Mouse (Mus musculus): ENCODE measurements around the gene Blm. TPM values are rescaled to one million over a fixed set of nuclear protein-coding genes. Genes with fewer than 3 reads are reported as not detected.

The Blm gene
- polyA plus RNA-seq, 1 experiment from 2014 or later, result 23.3 TPM

- no peaks in the 10 kb centered on the region for H3K9me3 ChIP-seq (ENCODE audit: control insufficient read depth, low read length)
- WGBS, result 78% methylated on average over 7 of the region's 7 CpGs
- no peak for ATAC-seq (replicated peaks; ENCODE audit: low FRiP score, low TSS enrichment, low read depth)
Measured at GRCm38 (mm10) chr7:80548513-80549260, 13.8 kb upstream of the Blm start.

DNA sequence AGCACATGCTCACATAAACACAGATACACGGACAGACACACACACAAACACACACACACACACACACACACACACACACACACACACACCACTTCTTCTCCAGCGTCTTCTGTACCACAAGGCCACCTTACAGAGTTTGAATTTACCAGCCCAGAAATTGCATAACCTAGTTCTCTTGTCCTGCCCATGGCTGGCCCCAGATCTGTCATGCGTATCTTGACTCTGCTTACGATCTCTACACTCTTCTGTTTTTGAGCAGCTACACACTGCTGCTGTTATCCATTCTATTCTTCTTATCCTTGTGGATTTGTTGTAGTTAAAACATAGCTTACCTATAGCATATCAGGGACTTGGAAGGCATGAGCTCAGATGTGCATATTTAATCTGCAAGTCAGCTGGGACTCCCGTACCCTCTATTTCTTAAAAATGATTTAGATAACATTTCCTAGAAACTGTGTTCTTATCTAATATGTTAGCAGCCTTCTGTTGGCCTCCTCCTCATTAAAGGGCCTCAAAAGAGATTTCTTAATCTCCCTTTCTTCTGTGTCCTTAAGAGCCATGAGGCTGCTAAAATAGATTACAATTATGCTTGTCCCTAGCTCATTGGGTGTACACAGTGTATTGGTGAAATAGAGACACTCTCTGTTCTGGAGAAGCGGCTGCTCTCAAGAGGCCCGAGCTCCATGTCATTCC is 7.4 kb upstream of the Blm start:
- 74% methylated on average over 7 of the region's 7 CpGs for WGBS
- no peaks in the 10 kb centered on the region for H3K4me1 ChIP-seq (replicated peaks; ENCODE audit: control insufficient read depth, insufficient read depth, low read length)
- DNase-seq (ENCODE audit: low spot score) (no peak), ATAC-seq (replicated peaks; ENCODE audit: low FRiP score, low TSS enrichment, low read depth) (no peak)
- no peaks in the 10 kb centered on the region for H3K36me3 ChIP-seq (ENCODE audit: control insufficient read depth, insufficient read depth, low read length)
- H3K27ac ChIP-seq (ENCODE audit: low read depth), result no peak overlapping the region
- no peak overlapping the region for H3K4me3 ChIP-seq (ENCODE audit: low read depth, low read length)
- H3K9me3 ChIP-seq (ENCODE audit: control insufficient read depth, low read length), result no peaks in the 10 kb centered on the region
- no peak overlapping the region for H3K9ac ChIP-seq (ENCODE audit: low read length)
- no peak overlapping the region for H3K4me2 ChIP-seq (ENCODE audit: low read length)
- H3K27me3 ChIP-seq (replicated peaks; ENCODE audit: control insufficient read depth, insufficient read depth, low read length), result no peaks in the 10 kb centered on the region

More at GRCm38 (mm10) chr7:80548513-80549260, 13.8 kb upstream of the Blm start:
- no peak for DNase-seq (ENCODE audit: low spot score)
- Histone ChIP-seq H3K27ac (ENCODE audit: low read depth) (no peak overlapping the region), H3K27me3 (replicated peaks; ENCODE audit: control insufficient read depth, insufficient read depth, low read length) (no peaks in the 10 kb centered on the region), H3K4me1 (replicated peaks; ENCODE audit: control insufficient read depth, insufficient read depth, low read length) (no peaks in the 10 kb centered on the region), H3K36me3 (ENCODE audit: control insufficient read depth, insufficient read depth, low read length) (no peaks in the 10 kb centered on the region), H3K9ac (ENCODE audit: low read length) (no peak overlapping the region), H3K4me2 (ENCODE audit: low read length) (no peak overlapping the region), H3K4me3 (ENCODE audit: low read depth, low read length) (no peak overlapping the region)

DNA sequence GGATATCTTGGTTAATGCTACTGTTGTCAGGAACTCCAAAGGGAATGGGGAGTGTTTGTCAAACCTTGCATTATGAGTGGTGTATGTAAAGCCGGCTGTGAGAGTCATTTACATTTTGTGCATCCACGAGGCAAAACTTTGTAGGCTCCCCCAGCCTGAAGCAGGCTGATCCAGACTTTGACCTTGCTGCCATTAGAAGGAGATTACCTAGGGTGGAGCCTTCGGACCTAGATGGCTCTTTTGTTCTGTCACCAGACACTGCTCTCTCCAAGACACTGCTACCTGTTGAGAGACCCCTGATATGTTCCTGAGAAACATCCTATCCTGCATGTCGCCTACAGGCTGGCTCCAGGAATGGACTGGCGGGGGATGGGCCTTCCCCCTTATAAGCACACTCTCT is 4.7 kb upstream of the Blm start:
- Histone ChIP-seq H3K27me3 (replicated peaks; ENCODE audit: control insufficient read depth, insufficient read depth, low read length) (no peaks in the 10 kb centered on the region), H3K4me3 (ENCODE audit: low read depth, low read length) (no peak overlapping the region), H3K4me1 (replicated peaks; ENCODE audit: control insufficient read depth, insufficient read depth, low read length) (no peaks in the 10 kb centered on the region), H3K36me3 (ENCODE audit: control insufficient read depth, insufficient read depth, low read length) (no peaks in the 10 kb centered on the region), H3K9ac (ENCODE audit: low read length) (no peak overlapping the region), H3K9me3 (ENCODE audit: control insufficient read depth, low read length) (no peaks in the 10 kb centered on the region), H3K4me2 (ENCODE audit: low read length) (no peak overlapping the region), H3K27ac (ENCODE audit: low read depth) (no peak overlapping the region)
- 66% methylated on average over 5 of the region's 5 CpGs for WGBS
- DNase-seq (ENCODE audit: low spot score), result no peak
- ATAC-seq (replicated peaks; ENCODE audit: low FRiP score, low TSS enrichment, low read depth), result no peak

GRCm38 (mm10) chr7:80534291-80535008 is 469 bp downstream of the Blm start:
- no peaks in the 10 kb centered on the region for H3K36me3 ChIP-seq (ENCODE audit: control insufficient read depth, insufficient read depth, low read length)
- 1% methylated on average over 32 of the region's 32 CpGs for WGBS
- peak overlapping the region; percentile 73 for H3K9ac ChIP-seq (ENCODE audit: low read length)
- ATAC-seq (replicated peaks; ENCODE audit: low FRiP score, low TSS enrichment, low read depth) (peak; percentile 26; the same call in 1 of the 2 replicates), DNase-seq (ENCODE audit: low spot score) (peak; percentile 71)
- peak overlapping the region; percentile 62 for H3K4me2 ChIP-seq (ENCODE audit: low read length)
- H3K9me3 ChIP-seq (ENCODE audit: control insufficient read depth, low read length), result no peaks in the 10 kb centered on the region
- peaks cover 13% of the 10 kb centered on the region for H3K4me1 ChIP-seq (replicated peaks; ENCODE audit: control insufficient read depth, insufficient read depth, low read length)
- peak overlapping the region; percentile 53 for H3K4me3 ChIP-seq (ENCODE audit: low read depth, low read length)
- H3K27me3 ChIP-seq (replicated peaks; ENCODE audit: control insufficient read depth, insufficient read depth, low read length), result no peaks in the 10 kb centered on the region
- H3K27ac ChIP-seq (ENCODE audit: low read depth), result peak overlapping the region; percentile 72

GRCm38 (mm10) chr7:80531087-80531486 is 3.8 kb downstream of the Blm start:
- Histone ChIP-seq H3K27me3 (replicated peaks; ENCODE audit: control insufficient read depth, insufficient read depth, low read length) (no peaks in the 10 kb centered on the region), H3K9ac (ENCODE audit: low read length) (no peak overlapping the region), H3K4me2 (ENCODE audit: low read length) (no peak overlapping the region), H3K27ac (ENCODE audit: low read depth) (no peak overlapping the region), H3K4me1 (replicated peaks; ENCODE audit: control insufficient read depth, insufficient read depth, low read length) (peaks cover 13% of the 10 kb centered on the region), H3K4me3 (ENCODE audit: low read depth, low read length) (no peak overlapping the region), H3K9me3 (ENCODE audit: control insufficient read depth, low read length) (no peaks in the 10 kb centered on the region), H3K36me3 (ENCODE audit: control insufficient read depth, insufficient read depth, low read length) (no peaks in the 10 kb centered on the region)
- WGBS, result 89% methylated on average over 6 of the region's 6 CpGs
- no peak for ATAC-seq (replicated peaks; ENCODE audit: low FRiP score, low TSS enrichment, low read depth)
- DNase-seq (ENCODE audit: low spot score), result no peak

DNA sequence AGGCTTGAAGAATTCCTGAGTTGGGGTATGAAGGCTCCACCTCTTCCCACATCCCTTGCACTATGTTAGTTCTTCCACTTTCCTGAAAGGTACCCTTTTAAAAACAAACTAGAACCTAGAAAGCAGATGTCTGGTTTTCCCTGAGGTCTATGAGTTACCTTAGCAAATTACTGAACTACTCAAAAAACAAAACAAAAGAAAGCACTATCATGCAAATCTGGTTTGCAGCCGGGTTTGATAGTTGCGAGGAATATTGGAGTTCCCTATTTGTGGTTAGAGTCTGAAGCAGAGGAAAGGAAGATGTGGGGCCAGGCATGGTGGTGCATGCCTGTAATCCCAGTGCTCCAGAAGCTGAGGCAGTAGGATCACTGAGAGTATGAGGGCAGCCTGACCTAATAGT is 4.3 kb downstream of the Blm start:
- H3K9me3 ChIP-seq (ENCODE audit: control insufficient read depth, low read length), result no peaks in the 10 kb centered on the region
- H3K4me2 ChIP-seq (ENCODE audit: low read length), result no peak overlapping the region
- H3K4me1 ChIP-seq (replicated peaks; ENCODE audit: control insufficient read depth, insufficient read depth, low read length), result peaks cover 13% of the 10 kb centered on the region
- no peak for DNase-seq (ENCODE audit: low spot score)
- WGBS, result 89% methylated on average over 2 of the region's 2 CpGs
- ATAC-seq (replicated peaks; ENCODE audit: low FRiP score, low TSS enrichment, low read depth), result no peak
- no peak overlapping the region for H3K4me3 ChIP-seq (ENCODE audit: low read depth, low read length)
- H3K27ac ChIP-seq (ENCODE audit: low read depth), result no peak overlapping the region
- H3K36me3 ChIP-seq (ENCODE audit: control insufficient read depth, insufficient read depth, low read length), result no peaks in the 10 kb centered on the region
- no peaks in the 10 kb centered on the region for H3K27me3 ChIP-seq (replicated peaks; ENCODE audit: control insufficient read depth, insufficient read depth, low read length)
- H3K9ac ChIP-seq (ENCODE audit: low read length), result no peak overlapping the region

DNA sequence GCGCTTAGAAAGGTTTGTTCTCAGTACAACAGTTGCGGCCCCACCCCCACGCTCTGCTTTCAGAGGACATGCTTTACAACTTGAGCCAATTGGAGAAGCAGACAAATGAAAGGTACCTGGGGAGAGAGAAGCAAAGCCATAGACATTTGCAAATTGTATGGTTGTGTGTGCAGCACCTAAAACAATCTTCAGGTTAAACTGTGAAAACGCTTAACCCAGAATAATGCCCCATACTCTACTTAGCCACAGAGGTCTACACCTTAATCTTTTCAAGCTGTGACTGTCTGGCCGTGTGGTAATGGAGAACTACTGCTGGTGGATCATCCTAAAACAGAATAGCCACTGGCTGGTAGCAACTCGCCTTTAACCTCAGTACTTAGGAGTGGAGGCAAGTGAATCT is 8.2 kb downstream of the Blm start:
- Histone ChIP-seq H3K27ac (ENCODE audit: low read depth) (no peak overlapping the region), H3K4me2 (ENCODE audit: low read length) (no peak overlapping the region), H3K27me3 (replicated peaks; ENCODE audit: control insufficient read depth, insufficient read depth, low read length) (no peaks in the 10 kb centered on the region), H3K4me3 (ENCODE audit: low read depth, low read length) (no peak overlapping the region), H3K9me3 (ENCODE audit: control insufficient read depth, low read length) (no peaks in the 10 kb centered on the region), H3K9ac (ENCODE audit: low read length) (no peak overlapping the region), H3K36me3 (ENCODE audit: control insufficient read depth, insufficient read depth, low read length) (no peaks in the 10 kb centered on the region), H3K4me1 (replicated peaks; ENCODE audit: control insufficient read depth, insufficient read depth, low read length) (no peaks in the 10 kb centered on the region)
- 77% methylated on average over 6 of the region's 6 CpGs for WGBS
- DNase-seq (ENCODE audit: low spot score) (no peak), ATAC-seq (replicated peaks; ENCODE audit: low FRiP score, low TSS enrichment, low read depth) (no peak)

DNA sequence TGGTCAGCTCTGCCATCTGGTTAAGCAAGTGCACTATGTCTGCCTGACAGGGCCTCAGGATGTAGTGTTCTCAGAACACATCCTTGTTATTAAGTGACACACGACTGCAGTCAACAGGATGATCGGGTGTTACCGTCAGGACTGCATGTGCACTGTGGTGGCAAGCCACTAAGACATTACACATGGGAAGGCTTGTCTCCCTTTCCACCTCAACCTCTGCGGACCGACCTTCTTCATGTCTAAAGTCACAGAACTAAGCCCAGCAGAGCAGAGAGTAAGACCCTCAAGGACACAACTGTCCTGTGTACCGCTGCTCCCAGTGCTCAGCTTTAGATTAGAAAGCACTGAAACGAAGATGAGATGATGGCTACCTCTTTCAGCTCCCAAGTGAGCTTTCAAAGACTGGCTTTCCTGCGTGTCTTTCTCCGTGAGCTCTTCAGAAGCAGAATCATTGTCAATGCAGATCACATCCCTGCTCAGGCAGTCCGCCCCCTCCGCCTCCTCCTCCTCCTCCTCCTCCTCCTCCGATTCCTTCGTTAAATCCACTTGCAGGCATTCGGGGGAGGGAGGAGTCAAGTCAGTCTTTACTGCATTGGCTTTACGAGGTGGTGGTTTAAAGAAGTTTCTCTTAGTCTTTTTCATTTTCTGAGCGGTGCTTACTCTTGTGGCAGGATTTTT is 22.4 kb downstream of the Blm start:
- H3K9ac ChIP-seq (ENCODE audit: low read length), result no peak overlapping the region
- H3K4me2 ChIP-seq (ENCODE audit: low read length), result no peak overlapping the region
- DNase-seq (ENCODE audit: low spot score), result no peak
- ATAC-seq (replicated peaks; ENCODE audit: low FRiP score, low TSS enrichment, low read depth), result no peak
- no peak overlapping the region for H3K27ac ChIP-seq (ENCODE audit: low read depth)
- H3K36me3 ChIP-seq (ENCODE audit: control insufficient read depth, insufficient read depth, low read length), result peaks cover 54% of the 10 kb centered on the region
- no peak overlapping the region for H3K4me3 ChIP-seq (ENCODE audit: low read depth, low read length)
- WGBS, result 91% methylated on average over 16 of the region's 16 CpGs
- H3K9me3 ChIP-seq (ENCODE audit: control insufficient read depth, low read length), result no peaks in the 10 kb centered on the region
- H3K4me1 ChIP-seq (replicated peaks; ENCODE audit: control insufficient read depth, insufficient read depth, low read length), result no peaks in the 10 kb centered on the region
- no peaks in the 10 kb centered on the region for H3K27me3 ChIP-seq (replicated peaks; ENCODE audit: control insufficient read depth, insufficient read depth, low read length)
